8 mouse cellular contexts compared by ENCODE assay signal in genomic region chr13:119409330-119409707, GRCm38 (mm10). TPM values are rescaled to one million over a fixed set of nuclear protein-coding genes. Genes with fewer than 3 reads are reported as not detected.
DNase-seq lines count a peak whose midpoint lies in the region; ATAC-seq and TF ChIP-seq lines count a peak whose summit lies in the region.

No protein-coding gene starts in this region.

- no peak; the same call in none of the 2 replicates for ATAC-seq in cerebellum, adult (ENCODE audit: insufficient number of reproducible peaks, low FRiP score, low TSS enrichment)
- ATAC-seq in forebrain, embryonic 13.5 days = peak; percentile 31; the same call in 1 of the 2 replicates
- ATAC-seq in limb, embryonic 12.5 days (ENCODE audit: insufficient number of reproducible peaks, insufficient read depth, low FRiP score, low TSS enrichment, low read depth) = peak; percentile 58

- H3K27me3 ChIP-seq in forebrain, embryonic 13.5 days = no peaks in the 10 kb centered on the region
- H3K27me3 ChIP-seq in limb, embryonic 12.5 days = no peaks in the 10 kb centered on the region
- H3K27me3 ChIP-seq in midbrain, embryonic 10.5 days (ENCODE audit: low read depth, poor library complexity, severe bottlenecking) = no peaks in the 10 kb centered on the region

- TF ChIP-seq CTCF in bone marrow, adult 2 months (IDR thresholded peaks at IDR 0.05; ENCODE audit: control insufficient read depth, insufficient read depth, low read length) = no peak

- H3K36me3 ChIP-seq in forebrain, embryonic 13.5 days (ENCODE audit: poor library complexity, severe bottlenecking) = peaks cover 4% of the 10 kb centered on the region; the same call in 1 of the 2 replicates
- peaks cover 3% of the 10 kb centered on the region for H3K36me3 ChIP-seq in limb, embryonic 12.5 days
- H3K36me3 ChIP-seq in midbrain, embryonic 10.5 days = peaks cover 3% of the 10 kb centered on the region

- H3K9ac ChIP-seq in forebrain, embryonic 13.5 days = peak overlapping the region; percentile 87; the same call in 1 of the 2 replicates
- peak overlapping the region; percentile 85 for H3K9ac ChIP-seq in limb, embryonic 12.5 days (replicated peaks)

- H3K4me1 ChIP-seq in bone marrow, adult 2 months (ENCODE audit: control insufficient read depth, insufficient read depth, low read length) = peaks cover 2% of the 10 kb centered on the region; the same call in 1 of the 2 replicates
- peaks cover 31% of the 10 kb centered on the region for H3K4me1 ChIP-seq in forebrain, embryonic 13.5 days
- H3K4me1 ChIP-seq in limb, embryonic 12.5 days (replicated peaks) = peaks cover 22% of the 10 kb centered on the region
- peaks cover 33% of the 10 kb centered on the region for H3K4me1 ChIP-seq in midbrain, embryonic 10.5 days

- peak overlapping the region; percentile 84 for H3K27ac ChIP-seq in bone marrow, adult 2 months (ENCODE audit: control insufficient read depth, insufficient read depth, low read depth, low read length, poor library complexity)
- H3K27ac ChIP-seq in forebrain, embryonic 13.5 days = peak overlapping the region; percentile 93
- peak overlapping the region; percentile 99 for H3K27ac ChIP-seq in limb, embryonic 12.5 days
- H3K27ac ChIP-seq in midbrain, embryonic 10.5 days (replicated peaks) = peak overlapping the region; percentile 96

- under 1% methylated on average over 13 of the region's 13 CpGs for WGBS in bone marrow, adult 2 months
- under 1% methylated on average over 13 of the region's 13 CpGs for WGBS in forebrain, embryonic 13.5 days
- WGBS in limb, embryonic 12.5 days = under 1% methylated on average over 13 of the region's 13 CpGs
- under 1% methylated on average over 13 of the region's 13 CpGs for WGBS in midbrain, embryonic 10.5 days

- H3K4me3 ChIP-seq in bone marrow, adult 2 months (replicated peaks; ENCODE audit: control insufficient read depth, low read depth, low read length) = peak overlapping the region; percentile 87
- H3K4me3 ChIP-seq in forebrain, embryonic 13.5 days = peak overlapping the region; percentile 80
- peak overlapping the region; percentile 82 for H3K4me3 ChIP-seq in limb, embryonic 12.5 days (replicated peaks)
- peak overlapping the region; percentile 83 for H3K4me3 ChIP-seq in midbrain, embryonic 10.5 days

- no peak for TF ChIP-seq POLR2A in bone marrow, adult 2 months (IDR thresholded peaks at IDR 0.05; ENCODE audit: borderline replicate concordance, control insufficient read depth, low read depth, low read length)

- no peaks in the 10 kb centered on the region for H3K9me3 ChIP-seq in forebrain, embryonic 13.5 days (replicated peaks)
- no peaks in the 10 kb centered on the region for H3K9me3 ChIP-seq in limb, embryonic 12.5 days
- no peaks in the 10 kb centered on the region for H3K9me3 ChIP-seq in midbrain, embryonic 10.5 days (replicated peaks)

- DNase-seq in cerebellum, adult 11-12 months = peak; percentile 6
- peak; percentile 65 for DNase-seq in heart, postnatal 25 days (ENCODE audit: low spot score)
- DNase-seq in midbrain, embryonic 10.5 days (ENCODE audit: low spot score) = peak; percentile 76
- DNase-seq in thymus, postnatal 0 days (ENCODE audit: low spot score) = peak; percentile 28

- H3K4me2 ChIP-seq in forebrain, embryonic 13.5 days = peak overlapping the region; percentile 75
- peak overlapping the region; percentile 77 for H3K4me2 ChIP-seq in limb, embryonic 12.5 days

- intact Hi-C loops in heart, postnatal 25 days (cut with DNase I) = no loop called here

RNA-seq across cellular contexts. Expression of gene Paip1, which starts 19.1 kb away (rescaled TPM):
- 22.7 and 62.0 TPM in 2 replicates for polyA plus RNA-seq in bone marrow, adult 2 months (2011; ENCODE audit: insufficient read depth, insufficient read length, low replicate concordance, missing spikeins)
- polyA plus RNA-seq in forebrain, embryonic 13.5 days (2015; fragmentation: Nextera tagmentation; extraction: Ambion mirVana) = 178 and 207 TPM in 2 replicates
- 100 to 1,000 TPM; 102 to 105 TPM for total RNA-seq in heart, postnatal 25 days (2021)
- 89.0 and 117 TPM in 2 replicates for polyA plus RNA-seq in limb, embryonic 12.5 days (2016; fragmentation: Nextera tagmentation; extraction: Ambion mirVana)
- 115 and 138 TPM in 2 replicates for polyA plus RNA-seq in midbrain, embryonic 10.5 days (2016; fragmentation: Nextera tagmentation; extraction: Ambion mirVana)
- polyA plus RNA-seq in thymus, postnatal 0 days (2015; fragmentation: Nextera tagmentation; extraction: Ambion mirVana) = 71.2 and 77.8 TPM in 2 replicates

RNA-seq across cellular contexts. Expression of gene 4833420G17Rik, which starts 53.2 kb away (rescaled TPM):
- 26.9 and 58.6 TPM in 2 replicates for polyA plus RNA-seq in bone marrow, adult 2 months (2011; ENCODE audit: insufficient read depth, insufficient read length, low replicate concordance, missing spikeins)
- polyA plus RNA-seq in forebrain, embryonic 13.5 days (2015; fragmentation: Nextera tagmentation; extraction: Ambion mirVana) = 113 and 118 TPM in 2 replicates
- total RNA-seq in heart, postnatal 25 days (2021) = 1 to 10 TPM; 8.7 to 9.6 TPM
- polyA plus RNA-seq in limb, embryonic 12.5 days (2016; fragmentation: Nextera tagmentation; extraction: Ambion mirVana) = 93.8 and 101 TPM in 2 replicates
- polyA plus RNA-seq in midbrain, embryonic 10.5 days (2016; fragmentation: Nextera tagmentation; extraction: Ambion mirVana) = 68.0 and 73.6 TPM in 2 replicates
- 71.9 and 91.0 TPM in 2 replicates for polyA plus RNA-seq in thymus, postnatal 0 days (2015; fragmentation: Nextera tagmentation; extraction: Ambion mirVana)

Comparison
In these comparisons a context has a peak if more than half of its experiments do, and no peak if none do; other contexts are left out.
1. DNase-seq: peak in every context shown above with its lines; median percentile 76 in midbrain, embryonic 10.5 days; 65 in heart, postnatal 25 days; 28 in thymus, postnatal 0 days; 6 in cerebellum, adult 11-12 months.